Mouse (Mus musculus): ENCODE results near the gene Dyrk4.

GRCm38 (mm10) chr6:126948336-126948735 is 26.7 kb upstream of the Dyrk4 start:
- TF ChIP-seq EP300 (optimal IDR thresholded peaks at IDR 0.05), result no peak
- TF ChIP-seq CTCF (IDR thresholded peaks at IDR 0.05; ENCODE audit: low read depth), result peak; percentile 67
